Mouse (Mus musculus): ENCODE data around the gene St3gal4.
"Not testable (repeated sequence)": the region's sequence is repeated elsewhere in the genome, so short reads cannot be mapped to it uniquely, and the experiment has no call there.

GRCm38 (mm10) chr9:35148822-35149221, 29.8 kb upstream of the St3gal4 start:
- TF ChIP-seq POLR2A (IDR thresholded peaks at IDR 0.05; ENCODE audit: borderline replicate concordance, extremely low read depth, insufficient read depth, insufficient read length, poor library complexity, severe bottlenecking); CTCF (IDR thresholded peaks at IDR 0.05; ENCODE audit: borderline replicate concordance, extremely low read depth, insufficient read depth, insufficient read length): not testable (repeated sequence)
